Mouse (Mus musculus) sigmoid colon, adult 10 weeks (tissue): Measurements from ENCODE around the gene Fam208b. TPM values are rescaled to one million over a fixed set of nuclear protein-coding genes. Genes with fewer than 3 reads are reported as not detected.

ENCODE experiments used
- polyA plus RNA-seq: library from polyadenylated mRNA; stranded (reverse); fragments of 350-450 nt; fragmentation: Illumina TruSeq; extraction: RNeasy Lipid Tissue Mini Kit (QIAGEN cat#74804); gene quantifications from one replicate; pipeline ENCODE4 v1.2.3, GENCODE M21; 2014; ENCODE audit warnings: low read depth, low replicate concordance

Fam208b gene
- 72.8 TPM for polyA plus RNA-seq

GRCm38 (mm10) chr13:3610795-3611438 lies at the start of gene Fam208b:
Fam208b (minus strand) TSS chr13:3611108.

GRCm38 (mm10) chr13:3633895-3634811 lies 23.2 kb upstream of the Fam208b start, which contains the start of gene Asb13:
Asb13 (plus strand) TSS chr13:3634032.

DNA sequence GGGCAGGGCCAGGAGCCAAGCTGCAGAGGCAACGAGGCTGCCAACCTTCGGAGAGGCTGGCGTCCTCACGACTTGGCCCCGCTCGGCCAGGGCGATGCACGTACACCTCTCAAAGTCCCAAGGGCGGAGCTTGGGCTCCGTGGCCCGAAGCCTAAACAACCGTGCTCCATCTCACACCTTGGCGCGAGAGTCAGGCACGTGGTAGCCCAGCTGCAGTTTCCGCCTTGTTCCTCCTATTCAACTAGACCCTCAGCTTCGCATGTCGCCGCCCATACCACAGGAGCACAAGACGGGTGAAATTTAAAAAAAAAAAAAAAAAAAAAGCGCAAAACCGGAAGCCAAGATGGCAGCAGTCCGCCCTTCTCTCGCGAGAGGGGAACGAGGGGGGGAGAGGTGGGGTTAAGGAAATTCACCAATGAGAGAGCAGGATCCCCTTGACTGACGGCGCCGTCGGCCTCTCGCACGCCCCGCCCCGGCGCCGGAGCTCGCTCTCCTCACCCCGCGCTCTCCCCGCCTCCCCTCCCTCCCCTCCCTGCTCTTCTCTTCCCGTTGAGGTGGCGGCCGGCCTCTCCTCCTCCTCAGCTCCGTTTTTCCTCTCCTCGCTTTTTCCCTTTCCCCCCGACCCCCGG lies 73.2 kb downstream of the Fam208b start, which contains the start of gene Gdi2:
TSS of gene Gdi2 (plus strand) at position 470 of the 629 bp plus-strand sequence.

Other genes with a start within 250 kb of the Fam208b start
- 1,439 TPM for gene Gdi2, start 73.0 kb downstream of the Fam208b start, polyA plus RNA-seq
- 21.7 TPM for gene Asb13, start 22.9 kb upstream of the Fam208b start, polyA plus RNA-seq
- gene Calml3, start 193.2 kb upstream of the Fam208b start, polyA plus RNA-seq, result not detected
- gene Calm4, start 226.6 kb upstream of the Fam208b start, polyA plus RNA-seq, result not detected
- not detected for gene Calm5, start 243.1 kb upstream of the Fam208b start, polyA plus RNA-seq